Mouse (Mus musculus): ENCODE results near the gene Hpse2. TPM values are rescaled to one million over a fixed set of nuclear protein-coding genes. Genes with fewer than 3 reads are reported as not detected.

Gene Hpse2
- polyA plus RNA-seq, 1 experiment from 2014 or later: 1.1 TPM

- ATAC-seq (ENCODE audit: insufficient number of reproducible peaks, insufficient read depth, low FRiP score, low read depth): no peak
- no peaks in the 10 kb centered on the region for H3K9me3 ChIP-seq (ENCODE audit: control insufficient read depth, low read length)
- H3K4me1 ChIP-seq (ENCODE audit: control insufficient read depth in 2 of 2, insufficient read depth in 2 of 2, low read length in 2 of 2): peaks cover 3 to 12% of the 10 kb centered on the region in 2 experiments; a peak in 3 of 4 replicates
- no peak overlapping the region for H3K9ac ChIP-seq (ENCODE audit: low read length)
- H3K4me3 ChIP-seq (ENCODE audit: control insufficient read depth in 1 of 2, insufficient read depth in 1 of 2, low read depth in 1 of 2, low read length in 2 of 2): no peak overlapping the region
- no peak overlapping the region for H3K4me2 ChIP-seq (ENCODE audit: low read length)
- 73% methylated on average over 4 of the region's 4 CpGs for WGBS
- 0 out of 4 replicates have a peak overlapping the region, but pooled peaks of 1 of the 2 experiments have one; percentile 24 for H3K27ac ChIP-seq (replicated peaks in 1 of 2; ENCODE audit: control insufficient read depth in 1 of 2, insufficient read depth in 1 of 2, low read depth in 2 of 2, low read length in 2 of 2)
- H3K27me3 ChIP-seq (ENCODE audit: control insufficient read depth, insufficient read depth, low read length): no peaks in the 10 kb centered on the region
- no peaks in the 10 kb centered on the region for H3K36me3 ChIP-seq (ENCODE audit: control insufficient read depth, insufficient read depth, low read length)
Observed at GRCm38 (mm10) chr19:42839621-42840294, 548.4 kb downstream of the Hpse2 start.

- 92% methylated on average over 2 of the region's 2 CpGs for WGBS
- no peak for ATAC-seq (ENCODE audit: insufficient number of reproducible peaks, insufficient read depth, low FRiP score, low read depth)
- Histone ChIP-seq H3K4me3 (ENCODE audit: control insufficient read depth in 1 of 2, insufficient read depth in 1 of 2, low read depth in 1 of 2, low read length in 2 of 2) (no peak overlapping the region), H3K27me3 (ENCODE audit: control insufficient read depth, insufficient read depth, low read length) (no peaks in the 10 kb centered on the region), H3K9ac (ENCODE audit: low read length) (no peak overlapping the region), H3K27ac (replicated peaks in 1 of 2; ENCODE audit: control insufficient read depth in 1 of 2, insufficient read depth in 1 of 2, low read depth in 2 of 2, low read length in 2 of 2) (no peak overlapping the region), H3K4me2 (ENCODE audit: low read length) (no peak overlapping the region), H3K36me3 (ENCODE audit: control insufficient read depth, insufficient read depth, low read length) (no peaks in the 10 kb centered on the region), H3K9me3 (ENCODE audit: control insufficient read depth, low read length) (no peaks in the 10 kb centered on the region), H3K4me1 (ENCODE audit: control insufficient read depth in 2 of 2, insufficient read depth in 2 of 2, low read length in 2 of 2) (peaks cover 3 to 12% of the 10 kb centered on the region in 2 experiments; a peak in 3 of 4 replicates)
Observed at GRCm38 (mm10) chr19:42839118-42839517, 549.0 kb downstream of the Hpse2 start.

GRCm38 (mm10) chr19:42838271-42838670, 549.9 kb downstream of the Hpse2 start:
- Histone ChIP-seq H3K27me3 (ENCODE audit: control insufficient read depth, insufficient read depth, low read length) (no peaks in the 10 kb centered on the region), H3K27ac (replicated peaks in 1 of 2; ENCODE audit: control insufficient read depth in 1 of 2, insufficient read depth in 1 of 2, low read depth in 2 of 2, low read length in 2 of 2) (no peak overlapping the region), H3K9me3 (ENCODE audit: control insufficient read depth, low read length) (no peaks in the 10 kb centered on the region), H3K4me2 (ENCODE audit: low read length) (no peak overlapping the region), H3K36me3 (ENCODE audit: control insufficient read depth, insufficient read depth, low read length) (no peaks in the 10 kb centered on the region), H3K9ac (ENCODE audit: low read length) (no peak overlapping the region), H3K4me3 (ENCODE audit: control insufficient read depth in 1 of 2, insufficient read depth in 1 of 2, low read depth in 1 of 2, low read length in 2 of 2) (no peak overlapping the region), H3K4me1 (ENCODE audit: control insufficient read depth in 2 of 2, insufficient read depth in 2 of 2, low read length in 2 of 2) (peaks cover 3 to 12% of the 10 kb centered on the region in 2 experiments; a peak in 3 of 4 replicates)
- ATAC-seq (ENCODE audit: insufficient number of reproducible peaks, insufficient read depth, low FRiP score, low read depth): no peak
- 86% methylated on average over 2 of the region's 2 CpGs for WGBS

- Histone ChIP-seq H3K4me1 (ENCODE audit: control insufficient read depth in 2 of 2, insufficient read depth in 2 of 2, low read length in 2 of 2) (peaks cover 3 to 12% of the 10 kb centered on the region in 2 experiments; a peak in 3 of 4 replicates), H3K4me2 (ENCODE audit: low read length) (no peak overlapping the region), H3K9ac (ENCODE audit: low read length) (no peak overlapping the region), H3K27me3 (ENCODE audit: control insufficient read depth, insufficient read depth, low read length) (no peaks in the 10 kb centered on the region), H3K36me3 (ENCODE audit: control insufficient read depth, insufficient read depth, low read length) (no peaks in the 10 kb centered on the region), H3K4me3 (ENCODE audit: control insufficient read depth in 1 of 2, insufficient read depth in 1 of 2, low read depth in 1 of 2, low read length in 2 of 2) (no peak overlapping the region), H3K9me3 (ENCODE audit: control insufficient read depth, low read length) (no peaks in the 10 kb centered on the region), H3K27ac (replicated peaks in 1 of 2; ENCODE audit: control insufficient read depth in 1 of 2, insufficient read depth in 1 of 2, low read depth in 2 of 2, low read length in 2 of 2) (no peak overlapping the region)
- no peak for ATAC-seq (ENCODE audit: insufficient number of reproducible peaks, insufficient read depth, low FRiP score, low read depth)
- 78% methylated on average over 10 of the region's 10 CpGs for WGBS
Observed at GRCm38 (mm10) chr19:42837591-42837990, 550.6 kb downstream of the Hpse2 start.

GRCm38 (mm10) chr19:42833126-42833525, 555.0 kb downstream of the Hpse2 start:
- H3K4me1 ChIP-seq (ENCODE audit: control insufficient read depth in 2 of 2, insufficient read depth in 2 of 2, low read length in 2 of 2): peaks cover 0 to 3% of the 10 kb centered on the region in 2 experiments; a peak in 1 of 4 replicates
- no peak overlapping the region for H3K4me2 ChIP-seq (ENCODE audit: low read length)
- ATAC-seq (ENCODE audit: insufficient number of reproducible peaks, insufficient read depth, low FRiP score, low read depth): no peak
- H3K27ac ChIP-seq (replicated peaks in 1 of 2; ENCODE audit: control insufficient read depth in 1 of 2, insufficient read depth in 1 of 2, low read depth in 2 of 2, low read length in 2 of 2): no peak overlapping the region
- H3K4me3 ChIP-seq (ENCODE audit: control insufficient read depth in 1 of 2, insufficient read depth in 1 of 2, low read depth in 1 of 2, low read length in 2 of 2): no peak overlapping the region
- H3K9ac ChIP-seq (ENCODE audit: low read length): no peak overlapping the region
- no peaks in the 10 kb centered on the region for H3K27me3 ChIP-seq (ENCODE audit: control insufficient read depth, insufficient read depth, low read length)
- no peaks in the 10 kb centered on the region for H3K9me3 ChIP-seq (ENCODE audit: control insufficient read depth, low read length)
- no peaks in the 10 kb centered on the region for H3K36me3 ChIP-seq (ENCODE audit: control insufficient read depth, insufficient read depth, low read length)
- WGBS: 81% methylated on average over 7 of the region's 7 CpGs

- 76% methylated on average over 2 of the region's 2 CpGs for WGBS
- no peak for ATAC-seq (ENCODE audit: insufficient number of reproducible peaks, insufficient read depth, low FRiP score, low read depth)
Observed at GRCm38 (mm10) chr19:42832251-42832650, 555.9 kb downstream of the Hpse2 start.

GRCm38 (mm10) chr19:42829196-42829595, 559.0 kb downstream of the Hpse2 start:
- ATAC-seq (ENCODE audit: insufficient number of reproducible peaks, insufficient read depth, low FRiP score, low read depth): no peak
- Histone ChIP-seq H3K27ac (replicated peaks in 1 of 2; ENCODE audit: control insufficient read depth in 1 of 2, insufficient read depth in 1 of 2, low read depth in 2 of 2, low read length in 2 of 2) (no peak overlapping the region), H3K9ac (ENCODE audit: low read length) (no peak overlapping the region), H3K36me3 (ENCODE audit: control insufficient read depth, insufficient read depth, low read length) (no peaks in the 10 kb centered on the region), H3K4me1 (ENCODE audit: control insufficient read depth in 2 of 2, insufficient read depth in 2 of 2, low read length in 2 of 2) (peaks cover 0 to 3% of the 10 kb centered on the region in 2 experiments; a peak in 1 of 4 replicates), H3K4me3 (ENCODE audit: control insufficient read depth in 1 of 2, insufficient read depth in 1 of 2, low read depth in 1 of 2, low read length in 2 of 2) (no peak overlapping the region), H3K4me2 (ENCODE audit: low read length) (no peak overlapping the region), H3K9me3 (ENCODE audit: control insufficient read depth, low read length) (no peaks in the 10 kb centered on the region), H3K27me3 (ENCODE audit: control insufficient read depth, insufficient read depth, low read length) (no peaks in the 10 kb centered on the region)
- WGBS: 21% methylated on average over 4 of the region's 4 CpGs

More at GRCm38 (mm10) chr19:42832251-42832650, 555.9 kb downstream of the Hpse2 start:
- no peak overlapping the region for H3K27ac ChIP-seq (replicated peaks in 1 of 2; ENCODE audit: control insufficient read depth in 1 of 2, insufficient read depth in 1 of 2, low read depth in 2 of 2, low read length in 2 of 2)
- H3K9ac ChIP-seq (ENCODE audit: low read length): no peak overlapping the region
- no peaks in the 10 kb centered on the region for H3K9me3 ChIP-seq (ENCODE audit: control insufficient read depth, low read length)
- H3K4me1 ChIP-seq (ENCODE audit: control insufficient read depth in 2 of 2, insufficient read depth in 2 of 2, low read length in 2 of 2): peaks cover 0 to 3% of the 10 kb centered on the region in 2 experiments; a peak in 1 of 4 replicates
- H3K4me2 ChIP-seq (ENCODE audit: low read length): no peak overlapping the region
- no peaks in the 10 kb centered on the region for H3K27me3 ChIP-seq (ENCODE audit: control insufficient read depth, insufficient read depth, low read length)
- no peaks in the 10 kb centered on the region for H3K36me3 ChIP-seq (ENCODE audit: control insufficient read depth, insufficient read depth, low read length)
- H3K4me3 ChIP-seq (ENCODE audit: control insufficient read depth in 1 of 2, insufficient read depth in 1 of 2, low read depth in 1 of 2, low read length in 2 of 2): no peak overlapping the region
